ENCODE assay signal across 9 mouse cellular contexts in the genomic region with DNA sequence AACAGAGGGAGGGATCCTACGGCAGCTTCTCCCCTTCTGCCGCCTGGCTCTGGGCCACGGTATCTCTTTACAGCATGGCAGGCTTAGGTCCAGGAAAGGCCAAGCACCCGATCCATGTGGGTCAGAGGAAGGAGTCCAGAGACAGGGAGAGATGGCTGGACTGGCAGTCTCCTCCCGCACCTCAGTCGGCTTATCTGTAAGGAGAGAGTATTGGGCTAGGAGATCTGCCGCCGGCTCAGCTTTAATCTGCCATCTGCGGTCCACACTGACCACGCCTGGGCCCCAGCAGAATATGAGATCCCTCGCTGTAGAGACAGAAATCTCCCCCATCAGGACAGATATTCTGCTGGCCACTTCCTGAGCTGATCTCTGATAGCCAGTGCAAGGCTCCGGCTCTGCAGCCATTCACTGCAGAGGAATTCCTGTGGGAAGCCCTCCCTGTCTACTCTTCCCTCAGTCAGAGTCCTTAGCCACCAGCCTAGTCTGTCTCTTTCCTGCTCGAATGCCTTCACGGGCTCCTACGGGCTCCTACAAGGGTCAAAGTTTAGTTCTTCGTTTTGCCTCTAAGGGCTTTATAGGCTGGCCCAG. TPM values are rescaled to one million over a fixed set of nuclear protein-coding genes. Genes with fewer than 3 reads are reported as not detected.
A peak's percentile ranks its signal among the peaks of the same experiment; 100 is the strongest.
DNase-seq lines count a peak whose midpoint lies in the region; ATAC-seq and TF ChIP-seq lines count a peak whose summit lies in the region.
"Had no signal": no experiment of that assay in that cellular context is flagged by ENCODE, and none has a peak within 500 bp of the region (broad histone marks: within the 10 kb centered on the region; RNA-seq: fewer than 3 reads in every experiment).

No protein-coding gene starts in this region.

- peak overlapping the region; percentile 20 for H3K4me3 ChIP-seq in midbrain, embryonic 10.5 days
- H3K4me3 ChIP-seq in midbrain, postnatal 0 days (ENCODE audit: low read depth, low read length), result no peak overlapping the region
- H3K4me3 ChIP-seq in lung, embryonic 16.5 days (ENCODE audit: low read length), result no peak overlapping the region

- peak overlapping the region; percentile 82 for H3K27ac ChIP-seq in midbrain, embryonic 10.5 days (replicated peaks)
- no peak overlapping the region for H3K27ac ChIP-seq in midbrain, postnatal 0 days (ENCODE audit: low read depth, low read length)
- H3K27ac ChIP-seq in lung, embryonic 16.5 days (ENCODE audit: low read length), result peak overlapping the region; percentile 54; the same call in 1 of the 2 replicates

- peaks cover 3% of the 10 kb centered on the region; the same call in 1 of the 2 replicates for H3K27me3 ChIP-seq in midbrain, embryonic 10.5 days (ENCODE audit: low read depth, poor library complexity, severe bottlenecking)
- no peaks in the 10 kb centered on the region for H3K27me3 ChIP-seq in midbrain, postnatal 0 days (ENCODE audit: insufficient read depth, low read length)
- H3K27me3 ChIP-seq in lung, embryonic 16.5 days (ENCODE audit: control insufficient read depth, insufficient read depth, low read depth, low read length), result no peaks in the 10 kb centered on the region

- 53% methylated on average over 16 of the region's 16 CpGs for WGBS in midbrain, embryonic 10.5 days
- WGBS in midbrain, postnatal 0 days, result 43% methylated on average over 16 of the region's 16 CpGs
- WGBS in lung, embryonic 16.5 days, result 28% methylated on average over 16 of the region's 16 CpGs

- H3K9me3 ChIP-seq in midbrain, embryonic 10.5 days (replicated peaks), result no peaks in the 10 kb centered on the region
- H3K9me3 ChIP-seq in midbrain, postnatal 0 days (ENCODE audit: low read length), result no peaks in the 10 kb centered on the region
- no peaks in the 10 kb centered on the region for H3K9me3 ChIP-seq in lung, embryonic 16.5 days (ENCODE audit: control insufficient read depth, low read length)

- H3K9ac ChIP-seq in midbrain, postnatal 0 days (replicated peaks; ENCODE audit: low read length, poor library complexity, severe bottlenecking), result no peak overlapping the region
- peak overlapping the region; percentile 55 for H3K9ac ChIP-seq in lung, embryonic 16.5 days (ENCODE audit: low read length)

- DNase-seq in midbrain, embryonic 10.5 days (ENCODE audit: low spot score), result no peak
- no peak for DNase-seq in midbrain, postnatal 0 days (ENCODE audit: low spot score)
- peak; percentile 88 for DNase-seq in gastrocnemius, adult 18-20 months (ENCODE audit: low spot score)
- DNase-seq in kidney, adult 18-20 months, result peak; percentile 53
- DNase-seq in right cerebral cortex, adult 18-20 months, result no peak
- no peak for DNase-seq in urinary bladder, postnatal 10 days (ENCODE audit: low spot score)
- no peak for DNase-seq in adrenal gland, adult 18-20 months (ENCODE audit: low spot score in 2 of 2)

- no peaks in the 10 kb centered on the region for H3K36me3 ChIP-seq in midbrain, embryonic 10.5 days
- no peaks in the 10 kb centered on the region for H3K36me3 ChIP-seq in midbrain, postnatal 0 days (ENCODE audit: insufficient read depth, low read length)
- no peaks in the 10 kb centered on the region for H3K36me3 ChIP-seq in lung, embryonic 16.5 days (ENCODE audit: control insufficient read depth, insufficient read depth, low read length)

- H3K4me1 ChIP-seq in midbrain, embryonic 10.5 days, result peaks cover 36% of the 10 kb centered on the region
- H3K4me1 ChIP-seq in midbrain, postnatal 0 days (ENCODE audit: insufficient read depth, low read length), result peaks cover 7% of the 10 kb centered on the region; the same call in 1 of the 2 replicates
- peaks cover 26% of the 10 kb centered on the region for H3K4me1 ChIP-seq in lung, embryonic 16.5 days (replicated peaks; ENCODE audit: control insufficient read depth, insufficient read depth, low read length)

- ATAC-seq in midbrain, postnatal 0 days (ENCODE audit: low FRiP score), result no peak
- ATAC-seq in lung, embryonic 16.5 days (ENCODE audit: low read depth), result 0 out of 2 replicates have a peak, but pooled peaks have one; percentile 24

- H3K4me2 ChIP-seq in midbrain, postnatal 0 days (ENCODE audit: low read depth, low read length, poor library complexity, severe bottlenecking), result no peak overlapping the region
- H3K4me2 ChIP-seq in lung, embryonic 16.5 days (ENCODE audit: low read depth, low read length), result peak overlapping the region; percentile 23; the same call in 1 of the 2 replicates

- TF ChIP-seq CTCF in midbrain, postnatal 0 days (IDR thresholded peaks at IDR 0.05), result no peak

RNA-seq across cellular contexts. Expression of gene Btg2, which starts 8.0 kb away (rescaled TPM):
- polyA plus RNA-seq in midbrain, embryonic 10.5 days (2016; fragmentation: Nextera tagmentation; extraction: Ambion mirVana), result 107 and 161 TPM in 2 replicates
- total RNA-seq in midbrain, postnatal 0 days (2014; rRNA removed), result 12.0 and 19.8 TPM in 2 replicates
- polyA plus RNA-seq in midbrain, postnatal 0 days (2015; fragmentation: Nextera tagmentation; extraction: Ambion mirVana), result 8.9 and 9.9 TPM in 2 replicates
- 10 to 100 TPM; 41.2 to 63.7 TPM for total RNA-seq in gastrocnemius, adult 18-20 months (2021)
- polyA plus RNA-seq in lung, embryonic 16.5 days (2015; fragmentation: Nextera tagmentation; extraction: Ambion mirVana), result 130 and 135 TPM in 2 replicates
- 10 to 100 TPM; 23.1 to 32.7 TPM for total RNA-seq in adrenal gland, adult 18-20 months (2021)

RNA-seq across cellular contexts. Expression of gene Chit1, which starts 24.1 kb away (rescaled TPM):
- polyA plus RNA-seq in midbrain, embryonic 10.5 days (2016; fragmentation: Nextera tagmentation; extraction: Ambion mirVana), result not detected in 2 replicates
- total RNA-seq in midbrain, postnatal 0 days (2014; rRNA removed), result 0.24 and 0.99 TPM in 2 replicates
- 0.21 and 0.48 TPM in 2 replicates for polyA plus RNA-seq in midbrain, postnatal 0 days (2015; fragmentation: Nextera tagmentation; extraction: Ambion mirVana)
- not detected for total RNA-seq in gastrocnemius, adult 18-20 months (2021)
- polyA plus RNA-seq in lung, embryonic 16.5 days (2015; fragmentation: Nextera tagmentation; extraction: Ambion mirVana), result 0.09 and 0.24 TPM in 2 replicates
- total RNA-seq in adrenal gland, adult 18-20 months (2021), result not detected
- total RNA-seq: hematopoietic stem cell, adult 5-6 weeks had no signal

RNA-seq across cellular contexts. Expression of gene Fmod, which starts 49.9 kb away (rescaled TPM):
- 2.8 and 6.5 TPM in 2 replicates for polyA plus RNA-seq in midbrain, embryonic 10.5 days (2016; fragmentation: Nextera tagmentation; extraction: Ambion mirVana)
- total RNA-seq in midbrain, postnatal 0 days (2014; rRNA removed), result 17.0 and 17.1 TPM in 2 replicates
- polyA plus RNA-seq in midbrain, postnatal 0 days (2015; fragmentation: Nextera tagmentation; extraction: Ambion mirVana), result 24.8 and 26.3 TPM in 2 replicates
- 100 to 1,000 TPM in 1 of 2 experiments, 10 to 100 TPM in 1; 41.0 to 107 TPM for total RNA-seq in gastrocnemius, adult 18-20 months (2021)
- 159 and 191 TPM in 2 replicates for polyA plus RNA-seq in lung, embryonic 16.5 days (2015; fragmentation: Nextera tagmentation; extraction: Ambion mirVana)
- total RNA-seq in adrenal gland, adult 18-20 months (2021), result 1 to 10 TPM; 6.7 to 9.6 TPM
- total RNA-seq: hematopoietic stem cell, adult 5-6 weeks had no signal

Comparison
In these comparisons a context has a peak if more than half of its experiments do, and no peak if none do; other contexts are left out.
1. DNase-seq: peak in gastrocnemius, adult 18-20 months (single experiment) and kidney, adult 18-20 months (single experiment); none in midbrain, embryonic 10.5 days (single experiment), midbrain, postnatal 0 days (single experiment), right cerebral cortex, adult 18-20 months (single experiment), urinary bladder, postnatal 10 days (single experiment) and adrenal gland, adult 18-20 months (0 of 2).